Mouse (Mus musculus): ENCODE measurements around the gene Trim62. TPM values are rescaled to one million over a fixed set of nuclear protein-coding genes. Genes with fewer than 3 reads are reported as not detected.

The Trim62 gene
- polyA plus RNA-seq, 1 experiment from 2014 or later, result 2.1 TPM

DNA sequence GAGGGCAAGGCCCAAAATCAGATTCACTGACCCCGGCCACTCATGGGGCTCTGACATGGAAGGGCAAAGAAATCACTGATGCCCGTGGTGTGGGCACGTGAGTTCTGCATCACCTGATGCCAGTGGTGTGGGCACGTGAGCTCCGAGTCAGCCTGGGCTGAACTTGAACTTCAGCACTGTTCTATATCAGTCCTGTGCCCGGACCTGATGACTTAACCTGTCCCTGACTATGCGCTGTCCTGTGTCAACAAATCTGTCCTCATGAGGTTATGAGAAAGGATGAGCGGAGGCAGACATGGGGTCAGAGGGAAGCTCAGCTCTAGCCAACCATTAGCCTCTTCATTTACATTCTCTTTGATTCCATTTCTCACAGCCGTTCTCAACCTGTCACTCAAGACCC, 63.4 kb downstream of the Trim62 start:
- Histone ChIP-seq H3K4me3 (ENCODE audit: low read depth, low read length) (no peak overlapping the region), H3K36me3 (ENCODE audit: control insufficient read depth, insufficient read depth) (no peaks in the 10 kb centered on the region), H3K4me1 (replicated peaks; ENCODE audit: control insufficient read depth, insufficient read depth, low read length) (no peaks in the 10 kb centered on the region), H3K4me2 (replicated peaks; ENCODE audit: low read depth) (no peak overlapping the region), H3K9ac (ENCODE audit: low read depth, low read length) (no peak overlapping the region), H3K27me3 (replicated peaks; ENCODE audit: control insufficient read depth, insufficient read depth, low read length) (no peaks in the 10 kb centered on the region), H3K27ac (ENCODE audit: low read depth, low read length) (no peak overlapping the region), H3K9me3 (ENCODE audit: control insufficient read depth) (no peaks in the 10 kb centered on the region)
- no peak for TF ChIP-seq CTCF (IDR thresholded peaks at IDR 0.05; ENCODE audit: low read depth)
- WGBS, result 68% methylated on average over 9 of the region's 9 CpGs
- peak; percentile 37; the same call in 1 of the 2 replicates for ATAC-seq

DNA sequence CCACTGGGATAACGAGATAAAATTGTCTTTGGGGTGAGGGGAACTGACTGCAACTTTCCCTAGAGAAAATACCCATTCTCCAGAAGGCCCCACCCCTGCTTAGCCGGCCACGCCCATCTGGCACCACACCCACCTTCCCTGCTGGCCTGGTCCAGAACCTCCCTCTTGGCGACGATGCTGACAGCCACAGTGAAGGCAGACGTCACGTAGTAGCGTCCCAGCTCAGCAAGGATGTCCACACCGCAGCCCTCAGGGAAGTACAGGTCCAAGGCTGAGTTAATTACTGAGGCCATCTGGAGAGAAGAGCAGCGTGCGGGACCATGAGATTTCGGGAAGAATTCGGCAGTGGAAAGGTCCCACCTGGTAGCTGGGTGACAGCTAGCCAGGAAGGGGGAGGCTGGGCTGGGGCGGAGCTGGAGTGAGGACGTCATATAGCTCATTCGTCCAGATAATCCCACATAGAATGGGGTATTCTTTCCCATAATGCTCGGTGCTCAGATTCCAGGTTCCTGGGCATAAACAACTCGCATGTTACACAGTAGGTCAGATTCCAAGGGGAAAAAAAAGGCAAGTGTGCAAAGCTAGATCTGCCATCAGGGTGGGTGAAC, 64.0 kb downstream of the Trim62 start:
- no peak; the same call in 1 of the 2 replicates for ATAC-seq
- Histone ChIP-seq H3K9ac (ENCODE audit: low read depth, low read length) (no peak overlapping the region), H3K9me3 (ENCODE audit: control insufficient read depth) (no peaks in the 10 kb centered on the region), H3K4me2 (replicated peaks; ENCODE audit: low read depth) (no peak overlapping the region), H3K4me3 (ENCODE audit: low read depth, low read length) (no peak overlapping the region), H3K27me3 (replicated peaks; ENCODE audit: control insufficient read depth, insufficient read depth, low read length) (no peaks in the 10 kb centered on the region), H3K4me1 (replicated peaks; ENCODE audit: control insufficient read depth, insufficient read depth, low read length) (no peaks in the 10 kb centered on the region), H3K36me3 (ENCODE audit: control insufficient read depth, insufficient read depth) (no peaks in the 10 kb centered on the region), H3K27ac (ENCODE audit: low read depth, low read length) (no peak overlapping the region)
- TF ChIP-seq CTCF (IDR thresholded peaks at IDR 0.05; ENCODE audit: low read depth), result no peak
- WGBS, result 17% methylated on average over 18 of the region's 18 CpGs

DNA sequence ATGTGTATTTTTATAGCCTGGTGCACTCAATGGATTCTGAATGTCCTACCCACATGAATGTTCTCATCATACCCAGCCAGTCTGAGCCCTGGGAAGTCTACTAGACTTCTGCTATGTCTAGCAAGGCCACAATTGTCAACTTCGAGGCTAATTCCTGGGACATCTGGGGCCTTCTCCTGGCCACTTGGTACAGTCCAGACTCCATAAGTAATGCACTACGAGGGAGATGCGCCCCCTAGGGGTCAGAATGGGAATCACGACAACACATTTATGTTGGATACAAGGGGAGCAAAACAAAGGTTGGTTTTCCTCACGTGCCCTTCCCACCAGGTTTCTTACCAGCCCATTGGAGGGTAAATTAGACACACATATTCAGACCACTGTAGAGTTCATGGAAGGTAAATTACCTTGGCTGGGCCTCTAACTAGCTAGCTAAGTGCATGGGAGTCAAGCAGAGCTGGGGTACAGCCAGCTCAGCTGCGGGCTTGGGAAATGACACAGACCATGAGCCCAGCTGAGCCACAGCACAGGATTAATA, 64.8 kb downstream of the Trim62 start:
- no peak overlapping the region for H3K4me3 ChIP-seq (ENCODE audit: low read depth, low read length)
- TF ChIP-seq CTCF (IDR thresholded peaks at IDR 0.05; ENCODE audit: low read depth), result peak; percentile 81
- H3K27me3 ChIP-seq (replicated peaks; ENCODE audit: control insufficient read depth, insufficient read depth, low read length), result no peaks in the 10 kb centered on the region
- H3K9ac ChIP-seq (ENCODE audit: low read depth, low read length), result no peak overlapping the region
- no peaks in the 10 kb centered on the region for H3K4me1 ChIP-seq (replicated peaks; ENCODE audit: control insufficient read depth, insufficient read depth, low read length)
- no peaks in the 10 kb centered on the region for H3K9me3 ChIP-seq (ENCODE audit: control insufficient read depth)
- H3K36me3 ChIP-seq (ENCODE audit: control insufficient read depth, insufficient read depth), result no peaks in the 10 kb centered on the region
- ATAC-seq, result no peak
- H3K27ac ChIP-seq (ENCODE audit: low read depth, low read length), result no peak overlapping the region
- no peak overlapping the region for H3K4me2 ChIP-seq (replicated peaks; ENCODE audit: low read depth)
- 32% methylated on average over 6 of the region's 6 CpGs for WGBS

DNA sequence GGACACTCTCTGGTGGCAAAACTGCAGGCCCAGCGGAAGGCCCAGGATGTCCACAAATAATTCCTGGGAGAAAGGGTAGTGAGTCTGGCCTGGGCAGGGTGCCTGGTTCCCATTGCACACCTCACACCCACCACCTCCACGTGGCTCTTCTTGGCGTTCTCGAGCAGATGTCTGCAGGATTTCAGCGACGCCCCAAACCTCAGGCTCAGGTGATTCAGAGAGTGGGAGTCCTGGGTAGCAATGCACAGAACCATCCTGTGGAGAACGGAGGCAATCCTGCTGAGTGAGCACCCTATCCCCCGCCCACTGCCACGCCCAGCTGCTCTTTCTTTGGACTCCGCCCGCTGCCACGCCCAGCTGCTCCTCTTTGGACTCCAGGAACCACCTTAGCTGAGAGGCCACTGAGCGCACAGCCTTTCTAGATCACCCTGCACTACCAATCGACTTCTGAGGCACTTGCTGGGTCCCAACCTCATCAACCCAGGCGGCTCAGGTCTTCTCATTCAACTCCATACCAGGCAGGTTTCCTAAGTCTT, 66.2 kb downstream of the Trim62 start:
- 31% methylated on average over 15 of the region's 15 CpGs for WGBS
- H3K9me3 ChIP-seq (ENCODE audit: control insufficient read depth), result no peaks in the 10 kb centered on the region
- TF ChIP-seq CTCF (IDR thresholded peaks at IDR 0.05; ENCODE audit: low read depth), result no peak
- no peaks in the 10 kb centered on the region for H3K36me3 ChIP-seq (ENCODE audit: control insufficient read depth, insufficient read depth)
- H3K4me2 ChIP-seq (replicated peaks; ENCODE audit: low read depth), result no peak overlapping the region
- no peak overlapping the region for H3K4me3 ChIP-seq (ENCODE audit: low read depth, low read length)
- no peak overlapping the region for H3K9ac ChIP-seq (ENCODE audit: low read depth, low read length)
- ATAC-seq, result peak; percentile 63
- H3K27me3 ChIP-seq (replicated peaks; ENCODE audit: control insufficient read depth, insufficient read depth, low read length), result no peaks in the 10 kb centered on the region
- H3K4me1 ChIP-seq (replicated peaks; ENCODE audit: control insufficient read depth, insufficient read depth, low read length), result no peaks in the 10 kb centered on the region
- no peak overlapping the region for H3K27ac ChIP-seq (ENCODE audit: low read depth, low read length)

DNA sequence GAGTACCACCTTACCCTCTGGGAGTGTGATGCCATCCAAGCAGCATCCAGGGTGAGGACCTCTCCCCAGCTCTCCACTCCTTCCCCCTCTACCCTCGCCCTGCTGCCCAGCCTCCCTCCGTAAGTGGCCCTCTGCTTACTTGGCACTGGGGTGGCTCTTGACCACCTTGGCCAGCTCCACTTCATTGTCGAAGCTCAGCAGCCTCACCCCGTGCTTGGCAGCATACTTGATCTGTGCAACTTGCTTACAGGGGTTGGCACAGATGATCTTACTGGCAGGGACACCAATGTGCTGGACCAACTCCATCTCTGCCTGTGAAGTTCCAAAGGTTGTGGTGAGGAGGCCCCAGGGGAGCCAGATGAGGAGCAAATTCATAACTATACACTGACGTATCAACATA, 67.1 kb downstream of the Trim62 start:
- Histone ChIP-seq H3K9me3 (ENCODE audit: control insufficient read depth) (no peaks in the 10 kb centered on the region), H3K9ac (ENCODE audit: low read depth, low read length) (no peak overlapping the region), H3K27ac (ENCODE audit: low read depth, low read length) (no peak overlapping the region), H3K4me2 (replicated peaks; ENCODE audit: low read depth) (no peak overlapping the region), H3K27me3 (replicated peaks; ENCODE audit: control insufficient read depth, insufficient read depth, low read length) (no peaks in the 10 kb centered on the region), H3K36me3 (ENCODE audit: control insufficient read depth, insufficient read depth) (no peaks in the 10 kb centered on the region), H3K4me1 (replicated peaks; ENCODE audit: control insufficient read depth, insufficient read depth, low read length) (no peaks in the 10 kb centered on the region), H3K4me3 (ENCODE audit: low read depth, low read length) (no peak overlapping the region)
- 77% methylated on average over 5 of the region's 5 CpGs for WGBS
- ATAC-seq, result no peak
- no peak for TF ChIP-seq CTCF (IDR thresholded peaks at IDR 0.05; ENCODE audit: low read depth)

DNA sequence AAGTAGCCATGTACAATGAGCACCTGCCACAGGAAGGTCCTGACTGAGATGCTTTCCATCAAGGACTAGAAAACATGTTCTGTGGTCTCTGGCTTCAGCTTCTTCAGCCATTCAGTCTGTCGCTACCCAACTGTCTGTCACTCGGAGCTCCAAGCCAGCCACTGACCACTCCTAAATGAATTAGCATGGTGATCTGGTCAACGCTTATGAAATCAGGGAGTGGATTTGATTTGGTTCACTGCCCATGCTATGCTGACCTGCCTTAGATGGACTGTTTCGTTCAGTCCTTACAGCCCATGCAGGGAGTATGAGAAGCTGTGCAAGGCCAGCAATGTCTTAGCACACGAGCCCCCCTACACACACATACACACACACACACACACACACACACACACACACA, 70.5 kb downstream of the Trim62 start:
- Histone ChIP-seq H3K9me3 (ENCODE audit: control insufficient read depth) (no peaks in the 10 kb centered on the region), H3K9ac (ENCODE audit: low read depth, low read length) (no peak overlapping the region), H3K4me3 (ENCODE audit: low read depth, low read length) (no peak overlapping the region), H3K4me2 (replicated peaks; ENCODE audit: low read depth) (no peak overlapping the region), H3K4me1 (replicated peaks; ENCODE audit: control insufficient read depth, insufficient read depth, low read length) (no peaks in the 10 kb centered on the region), H3K27ac (ENCODE audit: low read depth, low read length) (no peak overlapping the region), H3K27me3 (replicated peaks; ENCODE audit: control insufficient read depth, insufficient read depth, low read length) (no peaks in the 10 kb centered on the region), H3K36me3 (ENCODE audit: control insufficient read depth, insufficient read depth) (no peaks in the 10 kb centered on the region)
- TF ChIP-seq CTCF (IDR thresholded peaks at IDR 0.05; ENCODE audit: low read depth), result no peak
- no peak for ATAC-seq
- 88% methylated on average over 5 of the region's 5 CpGs for WGBS

All from intestine, postnatal 0 days (tissue).